Mouse (Mus musculus): ENCODE results near the gene Gfra1. TPM values are rescaled to one million over a fixed set of nuclear protein-coding genes. Genes with fewer than 3 reads are reported as not detected.

Gfra1 gene
- total RNA-seq, 2 experiments from 2014 or later = 2.3 to 2.9 TPM

- DNase-seq = no peak
- intact Hi-C loops (cut with DNase I) = no loop called here
These were observed 183.9 kb downstream of the Gfra1 start for GRCm38 (mm10) chr19:58271815-58272214.

GRCm38 (mm10) chr19:58270778-58271177 is 184.9 kb downstream of the Gfra1 start:
- intact Hi-C loops (cut with DNase I) = no loop called here

GRCm38 (mm10) chr19:58268476-58268875 is 187.2 kb downstream of the Gfra1 start:
- intact Hi-C loops (cut with DNase I) = no loop called here
- no peak for DNase-seq

More at GRCm38 (mm10) chr19:58270778-58271177, 184.9 kb downstream of the Gfra1 start:
- no peak for DNase-seq

- no peak for DNase-seq
- intact Hi-C loops (cut with DNase I) = no loop called here
These were observed 189.1 kb downstream of the Gfra1 start for GRCm38 (mm10) chr19:58266600-58266999.

GRCm38 (mm10) chr19:58260934-58261333 is 194.8 kb downstream of the Gfra1 start:
- DNase-seq = no peak
- intact Hi-C loops (cut with DNase I) = no loop called here

- intact Hi-C loops (cut with DNase I) = no loop called here
- no peak for DNase-seq
These were observed 196.5 kb downstream of the Gfra1 start for GRCm38 (mm10) chr19:58259250-58259649.

- DNase-seq = no peak
- intact Hi-C loops (cut with DNase I) = no loop called here
These were observed 199.2 kb downstream of the Gfra1 start for GRCm38 (mm10) chr19:58256485-58256884.

GRCm38 (mm10) chr19:58255394-58255793 is 200.3 kb downstream of the Gfra1 start:
- intact Hi-C loops (cut with DNase I) = no loop called here

GRCm38 (mm10) chr19:58254172-58254571 is 201.5 kb downstream of the Gfra1 start:
- DNase-seq = no peak
- intact Hi-C loops (cut with DNase I) = no loop called here

More at GRCm38 (mm10) chr19:58255394-58255793, 200.3 kb downstream of the Gfra1 start:
- DNase-seq = no peak

- intact Hi-C loops (cut with DNase I) = no loop called here
- DNase-seq = no peak
These were observed 204.0 kb downstream of the Gfra1 start for GRCm38 (mm10) chr19:58251698-58252097.

- intact Hi-C loops (cut with DNase I) = no loop called here
- DNase-seq = no peak
These were observed 204.6 kb downstream of the Gfra1 start for GRCm38 (mm10) chr19:58251095-58251494.

- DNase-seq = no peak
These were observed 205.5 kb downstream of the Gfra1 start for GRCm38 (mm10) chr19:58250237-58250636.

GRCm38 (mm10) chr19:58244148-58244547 is 211.6 kb downstream of the Gfra1 start:
- no peak for DNase-seq
- intact Hi-C loops (cut with DNase I) = no loop called here

More at GRCm38 (mm10) chr19:58250237-58250636, 205.5 kb downstream of the Gfra1 start:
- intact Hi-C loops (cut with DNase I) = no loop called here

GRCm38 (mm10) chr19:58243604-58244003 is 212.1 kb downstream of the Gfra1 start:
- DNase-seq = no peak

GRCm38 (mm10) chr19:58238325-58238724 is 217.4 kb downstream of the Gfra1 start:
- intact Hi-C loops (cut with DNase I) = no loop called here
- DNase-seq = no peak

More at GRCm38 (mm10) chr19:58243604-58244003, 212.1 kb downstream of the Gfra1 start:
- intact Hi-C loops (cut with DNase I) = no loop called here

GRCm38 (mm10) chr19:58227725-58228124 is 228.0 kb downstream of the Gfra1 start:
- intact Hi-C loops (cut with DNase I) = no loop called here
- DNase-seq = no peak

- intact Hi-C loops (cut with DNase I) = no loop called here
- no peak for DNase-seq
These were observed 228.8 kb downstream of the Gfra1 start for GRCm38 (mm10) chr19:58226882-58227281.

- DNase-seq = no peak
- intact Hi-C loops (cut with DNase I) = no loop called here
These were observed 235.5 kb downstream of the Gfra1 start for GRCm38 (mm10) chr19:58220061-58220831.

GRCm38 (mm10) chr19:58217591-58217990 is 238.1 kb downstream of the Gfra1 start:
- intact Hi-C loops (cut with DNase I) = no loop called here
- DNase-seq = no peak

GRCm38 (mm10) chr19:58206496-58207044 is 249.1 kb downstream of the Gfra1 start:
- no peak for DNase-seq
- intact Hi-C loops (cut with DNase I) = no loop called here

- intact Hi-C loops (cut with DNase I) = no loop called here
These were observed 250.2 kb downstream of the Gfra1 start for GRCm38 (mm10) chr19:58205470-58205869.

GRCm38 (mm10) chr19:58202627-58203026 is 253.1 kb downstream of the Gfra1 start:
- intact Hi-C loops (cut with DNase I) = no loop called here
- DNase-seq = no peak

More at GRCm38 (mm10) chr19:58205470-58205869, 250.2 kb downstream of the Gfra1 start:
- DNase-seq = no peak

Data from gastrocnemius, postnatal 36 days (tissue).